Mouse (Mus musculus) kidney, adult 8-10 months (tissue): ENCODE data around the gene Gm7138.
"Not testable (repeated sequence)": the region's sequence is repeated elsewhere in the genome, so short reads cannot be mapped to it uniquely, and the experiment has no call there.

Experiments
- DNase-seq, 2 experiments: peaks; one replicate each; pipeline ENCODE4 v3.0.0; 2022

Gm7138 gene

DNA sequence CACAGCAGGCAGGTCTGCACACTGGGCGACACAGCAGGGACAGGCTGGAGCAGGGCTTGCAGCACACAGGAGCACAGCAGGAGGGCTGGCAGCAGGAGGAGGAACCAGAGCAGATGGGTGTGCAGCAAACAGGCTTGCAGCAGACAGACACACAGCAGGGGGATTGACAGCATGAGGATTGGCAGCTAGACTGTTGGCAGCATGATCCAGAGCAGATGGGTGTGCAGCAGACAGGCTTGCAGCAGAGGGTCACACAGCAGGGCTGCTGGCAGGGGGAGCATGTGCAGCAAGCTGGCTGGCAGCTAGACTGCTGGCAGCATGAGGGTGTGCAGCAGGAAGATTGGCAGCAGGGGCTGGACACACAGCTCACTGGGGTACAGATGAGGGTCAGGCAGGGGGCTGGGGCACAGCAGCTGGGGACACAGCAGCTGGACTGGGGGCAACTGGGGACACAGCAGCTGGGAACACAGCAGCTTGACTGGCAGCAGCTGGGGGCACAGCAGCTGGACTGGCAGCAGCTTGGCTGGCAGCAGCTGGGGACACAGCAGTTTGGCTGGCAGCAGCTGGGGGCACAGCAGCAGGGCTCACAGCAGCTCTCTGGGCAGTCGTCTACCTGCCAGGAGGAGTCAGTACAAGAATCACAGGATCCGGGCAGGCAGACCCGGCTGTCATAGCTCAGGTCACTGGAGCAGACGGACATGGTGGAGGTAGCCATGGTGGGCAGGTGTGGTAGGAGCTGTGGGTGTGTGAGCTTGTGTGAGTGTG, 34.6 kb downstream of the Gm7138 start, which contains the start of gene Gm18596:
Gene Gm18596 (minus strand): TSS at position 715 of the 765 bp plus-strand sequence.
- DNase-seq = not testable (repeated sequence)

DNA sequence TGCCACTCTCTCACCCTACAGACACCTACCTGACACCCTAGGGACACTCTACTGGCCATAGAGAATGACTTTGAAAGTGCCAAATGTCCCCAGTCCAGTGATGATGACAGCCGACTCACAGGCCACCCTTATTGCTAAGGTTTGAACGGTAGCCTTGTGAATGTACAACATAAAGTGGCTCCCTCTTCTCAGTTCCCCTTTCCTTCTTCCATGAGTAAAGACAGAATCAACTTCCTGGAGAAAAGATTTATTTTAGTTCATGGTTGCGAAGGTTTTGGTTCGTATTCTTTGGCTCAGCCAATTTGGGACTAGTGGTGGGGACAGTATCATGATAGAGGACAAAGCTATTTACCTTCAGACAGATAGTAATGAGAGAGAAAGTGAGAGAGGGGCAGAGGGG, 37.8 kb downstream of the Gm7138 start:
- DNase-seq = no peak

DNA sequence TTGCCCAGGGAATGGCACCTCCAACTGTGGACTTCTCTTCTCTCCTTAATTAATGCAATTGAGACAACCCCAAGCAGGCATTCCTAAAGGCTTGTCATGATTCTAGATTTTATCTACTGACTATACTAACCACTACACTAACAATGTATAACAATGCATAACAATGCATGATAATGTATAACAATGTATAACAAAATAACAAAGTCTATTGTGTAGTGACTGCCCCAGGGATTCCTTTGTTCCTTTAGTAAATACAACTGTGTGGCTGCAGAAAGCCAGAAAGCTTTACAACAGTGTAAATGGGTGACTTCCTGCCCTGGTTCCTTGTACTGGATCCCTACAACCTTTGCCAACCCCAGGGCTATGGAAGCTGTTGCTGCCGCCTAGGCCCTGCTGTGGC, 40.8 kb downstream of the Gm7138 start:
- DNase-seq = no peak

DNA sequence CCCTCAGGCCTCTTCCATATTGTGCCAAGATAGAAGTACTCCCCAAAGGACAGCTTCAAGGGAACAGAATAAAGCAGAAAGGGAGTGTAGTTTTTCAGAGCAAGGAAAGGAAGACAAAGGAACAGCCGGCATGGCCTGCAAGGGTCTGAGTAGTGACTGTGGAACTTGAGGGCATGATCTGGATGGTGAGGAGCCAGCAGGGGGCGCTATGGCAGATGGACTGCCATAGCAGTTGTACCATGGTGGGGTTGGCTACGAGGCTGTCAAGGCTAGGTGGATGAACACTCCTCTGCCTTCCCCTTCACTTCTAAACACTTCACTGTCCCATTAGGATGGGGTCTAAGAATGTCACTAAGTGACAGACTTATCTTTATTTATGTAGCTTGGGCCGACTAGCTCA, 47.5 kb downstream of the Gm7138 start:
- DNase-seq = peak in 1 of 2 experiments; percentile 6

GRCm38 (mm10) chr10:77728280-77728679, 48.5 kb downstream of the Gm7138 start:
- peak in 1 of 2 experiments; percentile 8 for DNase-seq
